Mouse (Mus musculus) CD4-positive, CD25-positive, alpha-beta regulatory T cell (primary cell): ENCODE data around the gene Txnrd3. TPM values are rescaled to one million over a fixed set of nuclear protein-coding genes. Genes with fewer than 3 reads are reported as not detected.

Experiments used
- polyA plus RNA-seq: library from polyadenylated mRNA; unstranded; fragments of 100-300 nt; shearing (Covaris generic); gene quantifications from one replicate; pipeline ENCODE4 v1.2.1, GENCODE M21; 2017

Txnrd3 gene
- 6.7 TPM for polyA plus RNA-seq

GRCm38 (mm10) chr6:89643798-89644270 is at the start of gene Txnrd3:
Txnrd3 (plus strand) TSS chr6:89643988.

GRCm38 (mm10) chr6:89595018-89595776 is 48.6 kb upstream of the Txnrd3 start, which contains the start of gene Chchd6:
Chchd6 (minus strand) TSS chr6:89595652.

GRCm38 (mm10) chr6:89707240-89707639 is 63.5 kb downstream of the Txnrd3 start, which contains the start of gene Vmn1r40:
Vmn1r40 (plus strand) TSS chr6:89707540.

Other genes with a start within 250 kb of the Txnrd3 start
- gene Chchd6, start 48.3 kb upstream of the Txnrd3 start, polyA plus RNA-seq = 7.0 TPM
- gene Vmn1r40, start 63.6 kb downstream of the Txnrd3 start, polyA plus RNA-seq = not detected
- gene Vmn1r41, start 96.8 kb downstream of the Txnrd3 start, polyA plus RNA-seq = not detected
- not detected for gene Vmn1r42, start 232.4 kb downstream of the Txnrd3 start, polyA plus RNA-seq
- gene Vmn1r43, start 232.4 kb downstream of the Txnrd3 start, polyA plus RNA-seq = 0.06 TPM
- gene Vmn1r44, start 239.7 kb downstream of the Txnrd3 start, polyA plus RNA-seq = not detected